Mouse (Mus musculus) MEL (cell line): ENCODE measurements around the gene Aip. TPM values are rescaled to one million over a fixed set of nuclear protein-coding genes. Genes with fewer than 3 reads are reported as not detected.

ENCODE experiments used
- DNase-seq: peaks from one replicate; pipeline ENCODE4 v3.0.0; 2011; ENCODE audit warnings: low read depth, low spot score
- H3K27ac ChIP-seq: 2 replicates; pipeline ENCODE4 v1.5.1; 2012; ENCODE audit warnings: low read depth, mild to moderate bottlenecking, control low read depth, low read length, moderate library complexity; ENCODE audit not compliant: control insufficient read depth
- H3K27me3 ChIP-seq, 2 experiments: fragments of 150-350 bp in 1 of 2; sonication (generic) in 1 of 2; 2 replicates each; pipeline ENCODE4 v1.6.1; 2012; ENCODE audit warnings: low read length in 2 of 2, mild to moderate bottlenecking in 2 of 2, improper control_type of control experiment in 1 of 2, moderate library complexity in 1 of 2; ENCODE audit not compliant: insufficient read depth in 2 of 2, control insufficient read depth in 1 of 2
- H3K36me3 ChIP-seq, 2 experiments: 2 replicates each; pipeline ENCODE4 v1.6.1; 2012 to 2014; ENCODE audit warnings: low read length in 2 of 2, improper control_type of control experiment in 1 of 2, inconsistent platforms in 1 of 2, mild to moderate bottlenecking in 1 of 2; ENCODE audit not compliant: insufficient read depth in 2 of 2, control insufficient read depth in 1 of 2
- H3K4me1 ChIP-seq, 2 experiments: fragments of 150-350 bp in 1 of 2; sonication (generic) in 1 of 2; 2 replicates each; pipeline ENCODE4 v1.6.1; 2012; ENCODE audit warnings: low read length in 2 of 2, improper control_type of control experiment in 1 of 2, mild to moderate bottlenecking in 1 of 2; ENCODE audit not compliant: insufficient read depth in 2 of 2, control insufficient read depth in 1 of 2
- H3K4me3 ChIP-seq, 2 experiments: fragments of 150-350 bp in 1 of 2; sonication (generic) in 1 of 2; 2 replicates each; pipeline ENCODE4 v1.5.1; 2012; ENCODE audit warnings: low read depth in 2 of 2, low read length in 2 of 2, mild to moderate bottlenecking in 2 of 2, moderate library complexity in 2 of 2, control low read depth in 1 of 2, improper control_type of control experiment in 1 of 2; ENCODE audit not compliant: control insufficient read depth in 1 of 2, insufficient read depth in 1 of 2
- H3K79me2 ChIP-seq: 2 replicates; pipeline ENCODE4 v1.6.1; 2012; ENCODE audit warnings: mild to moderate bottlenecking, low read length, moderate library complexity; ENCODE audit not compliant: control insufficient read depth, poor library complexity, insufficient read depth
- H3K9ac ChIP-seq: 2 replicates; pipeline ENCODE4 v1.6.1; 2012; ENCODE audit warnings: low read depth, mild to moderate bottlenecking, control low read depth, low read length, moderate library complexity; ENCODE audit not compliant: control insufficient read depth, poor library complexity, severe bottlenecking
- H3K9me3 ChIP-seq: fragments of 150-350 bp; sonication (generic); replicated peaks from 2 replicates; pipeline ENCODE4 v1.6.1; 2012; ENCODE audit warnings: mild to moderate bottlenecking, low read length, improper control_type of control experiment, moderate library complexity; ENCODE audit not compliant: insufficient read depth
- BHLHE40 ChIP-seq: IDR thresholded peaks from 2 replicates; pipeline ENCODE4 v1.6.1; 2012; ENCODE audit warnings: low read depth, mild to moderate bottlenecking, inconsistent platforms, low read length, improper control_type of control experiment, borderline replicate concordance
- ELF1 ChIP-seq: IDR thresholded peaks from 2 replicates; pipeline ENCODE4 v1.6.1; 2014; ENCODE audit warnings: low read depth, mild to moderate bottlenecking, inconsistent platforms, low read length, improper control_type of control experiment, moderate library complexity
- EP300 ChIP-seq, 2 experiments: IDR thresholded peaks; 2 replicates each; pipeline ENCODE4 v1.6.1; 2011; ENCODE audit warnings: improper control_type of control experiment in 2 of 2, low read length in 2 of 2, low read depth in 1 of 2, mild to moderate bottlenecking in 1 of 2
- GATA1 ChIP-seq: IDR thresholded peaks from 2 replicates; pipeline ENCODE4 v1.6.1; 2011; ENCODE audit warnings: low read depth, low read length, improper control_type of control experiment
- HCFC1 ChIP-seq: IDR thresholded peaks from 2 replicates; pipeline ENCODE4 v1.6.1; 2012; ENCODE audit warnings: low read depth, mild to moderate bottlenecking, inconsistent platforms, low read length, improper control_type of control experiment, moderate library complexity
- KAT2A ChIP-seq: conservative IDR thresholded peaks from 2 replicates; pipeline ENCODE4 v1.6.1; 2012; ENCODE audit warnings: low read depth, low read length, improper control_type of control experiment, inconsistent platforms
- MAX ChIP-seq: IDR thresholded peaks from 2 replicates; pipeline ENCODE4 v1.6.1; 2011; ENCODE audit warnings: low read length, improper control_type of control experiment
- MAZ ChIP-seq: IDR thresholded peaks from 2 replicates; pipeline ENCODE4 v1.6.1; 2012; ENCODE audit warnings: low read depth, mild to moderate bottlenecking, inconsistent platforms, low read length, improper control_type of control experiment
- MEF2A ChIP-seq: IDR thresholded peaks from 2 replicates; pipeline ENCODE4 v1.6.1; 2014; ENCODE audit warnings: low read depth, mild to moderate bottlenecking, inconsistent platforms, low read length, improper control_type of control experiment; ENCODE audit not compliant: poor library complexity, insufficient replicate concordance, severe bottlenecking; ENCODE audit errors: extremely low read depth
- MXI1 ChIP-seq: IDR thresholded peaks from 2 replicates; pipeline ENCODE4 v1.6.1; 2011; ENCODE audit warnings: mild to moderate bottlenecking, low read depth, low read length, improper control_type of control experiment
- MYB ChIP-seq: IDR thresholded peaks from 2 replicates; pipeline ENCODE4 v1.6.1; 2011; ENCODE audit warnings: mild to moderate bottlenecking, low read depth, low read length, improper control_type of control experiment
- POLR2A ChIP-seq, 2 experiments: IDR thresholded peaks; 2 replicates each; pipeline ENCODE4 v1.6.1; 2011 to 2012; ENCODE audit warnings: low read length in 2 of 2, mild to moderate bottlenecking in 2 of 2, control low read depth in 1 of 2, improper control_type of control experiment in 1 of 2, low read depth in 1 of 2, moderate library complexity in 1 of 2; ENCODE audit not compliant: control insufficient read depth in 1 of 2, insufficient read depth in 1 of 2, poor library complexity in 1 of 2
- POLR2AphosphoS2 ChIP-seq: IDR thresholded peaks from 2 replicates; pipeline ENCODE4 v1.6.1; 2011; ENCODE audit warnings: low read length, improper control_type of control experiment
- POLR2AphosphoS5 ChIP-seq: IDR thresholded peaks from 2 replicates; pipeline ENCODE4 v1.6.1; 2012; ENCODE audit warnings: low read depth, borderline replicate concordance, mild to moderate bottlenecking, inconsistent platforms, low read length, moderate library complexity, mixed read lengths
- RCOR1 ChIP-seq: IDR thresholded peaks from 2 replicates; pipeline ENCODE4 v1.6.1; 2012; ENCODE audit warnings: low read depth, mild to moderate bottlenecking, inconsistent platforms, low read length, improper control_type of control experiment
- SIN3A ChIP-seq: IDR thresholded peaks from 2 replicates; pipeline ENCODE4 v1.6.1; 2012; ENCODE audit warnings: low read length, improper control_type of control experiment, inconsistent platforms
- SMC3 ChIP-seq: IDR thresholded peaks from 2 replicates; pipeline ENCODE4 v1.6.1; 2011; ENCODE audit warnings: low read depth, low read length, improper control_type of control experiment
- TAL1 ChIP-seq: IDR thresholded peaks from 2 replicates; pipeline ENCODE4 v1.6.1; 2012; ENCODE audit warnings: mild to moderate bottlenecking, inconsistent platforms, low read length, moderate library complexity, mixed read lengths
- TCF12 ChIP-seq: IDR thresholded peaks from 2 replicates; pipeline ENCODE4 v1.6.1; 2014; ENCODE audit warnings: low read depth, mild to moderate bottlenecking, inconsistent platforms, low read length, improper control_type of control experiment, moderate library complexity
- UBTF ChIP-seq: IDR thresholded peaks from 2 replicates; pipeline ENCODE4 v1.6.1; 2012; ENCODE audit warnings: low read depth, mild to moderate bottlenecking, inconsistent platforms, low read length, improper control_type of control experiment, moderate library complexity, borderline replicate concordance; ENCODE audit not compliant: insufficient read depth
- USF1 ChIP-seq: IDR thresholded peaks from 2 replicates; pipeline ENCODE4 v1.6.1; 2014; ENCODE audit warnings: low read depth, mild to moderate bottlenecking, inconsistent platforms, low read length, improper control_type of control experiment, moderate library complexity
- USF2 ChIP-seq, 2 experiments: IDR thresholded peaks; 2 replicates each; pipeline ENCODE4 v1.6.1; 2011 to 2012; ENCODE audit warnings: improper control_type of control experiment in 2 of 2, low read length in 2 of 2, borderline replicate concordance in 1 of 2, inconsistent platforms in 1 of 2, low read depth in 1 of 2, mild to moderate bottlenecking in 1 of 2; ENCODE audit not compliant: insufficient read depth in 1 of 2
- ZC3H11A ChIP-seq: IDR thresholded peaks from 2 replicates; pipeline ENCODE4 v1.6.1; 2012; ENCODE audit warnings: low read depth, mild to moderate bottlenecking, inconsistent platforms, low read length, improper control_type of control experiment
- ZKSCAN1 ChIP-seq: IDR thresholded peaks from 2 replicates; pipeline ENCODE4 v1.6.1; 2012; ENCODE audit warnings: low read depth, mild to moderate bottlenecking, inconsistent platforms, low read length, improper control_type of control experiment, moderate library complexity
- ZNF384 ChIP-seq: IDR thresholded peaks from 2 replicates; pipeline ENCODE4 v1.6.1; 2012; ENCODE audit warnings: low read depth, mild to moderate bottlenecking, inconsistent platforms, low read length, improper control_type of control experiment
- polyA plus RNA-seq, 2 experiments: library from polyadenylated mRNA; stranded (reverse) in 1 of 2; unstranded in 1 of 2; fragments of >175 nt in 1 of 2; fragments of >200 nt in 1 of 2; gene quantifications; 2 replicates each; pipeline versions ENCODE4 v1.2.1 to v1.2.4; 2012; ENCODE audit warnings: low replicate concordance in 2 of 2, low read depth in 1 of 2; ENCODE audit not compliant: insufficient read length in 2 of 2, insufficient read depth in 1 of 2, missing spikeins in 1 of 2
- total RNA-seq: library from RNA; depleted of rRNA; stranded (reverse); fragments of 300-350 nt; gene quantifications from 2 replicates; pipeline ENCODE4 v1.2.3, GENCODE M21; 2012

Gene Aip
- total and polyA plus RNA-seq, 3 experiments = 37.8 to 101 TPM; not detected in 1

DNA sequence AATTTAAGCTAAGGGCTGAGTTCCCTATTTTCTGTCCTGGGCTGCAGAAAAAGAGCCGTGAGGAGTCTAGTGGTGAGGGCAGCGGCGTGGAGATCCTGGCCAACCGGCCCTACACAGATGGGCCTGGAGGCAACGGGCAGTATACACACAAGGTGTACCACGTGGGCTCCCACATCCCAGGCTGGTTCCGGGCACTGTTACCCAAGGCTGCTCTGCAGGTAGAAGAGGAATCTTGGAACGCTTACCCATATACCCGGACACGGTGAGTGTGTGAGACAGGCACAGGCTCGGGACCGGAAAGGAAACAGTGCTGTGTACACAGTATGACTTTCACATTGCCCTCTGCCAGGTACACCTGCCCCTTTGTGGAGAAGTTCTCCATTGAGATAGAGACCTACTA is 23.0 kb downstream of the Aip start:
- Histone ChIP-seq H3K36me3 (peaks cover 0 to 4% of the 10 kb centered on the region in 2 experiments; a peak in 1 of 4 replicates), H3K9me3 (no peaks in the 10 kb centered on the region), H3K9ac (no peak overlapping the region), H3K4me3 (no peak overlapping the region), H3K27me3 (no peaks in the 10 kb centered on the region), H3K79me2 (peaks cover 6% of the 10 kb centered on the region), H3K4me1 (peaks cover 0 to 18% of the 10 kb centered on the region in 2 experiments; a peak in 3 of 4 replicates), H3K27ac (no peak overlapping the region)
- no peak for DNase-seq
- TF ChIP-seq SMC3 (no peak), POLR2A (IDR thresholded peaks at IDR 0.05; ENCODE audit: control insufficient read depth in 1 of 2, insufficient read depth in 1 of 2, low read depth in 1 of 2, low read length in 2 of 2, poor library complexity in 1 of 2) (no peak), ZKSCAN1 (no peak), UBTF (no peak), ZC3H11A (no peak), USF1 (no peak), GATA1 (no peak), MAX (no peak)

DNA sequence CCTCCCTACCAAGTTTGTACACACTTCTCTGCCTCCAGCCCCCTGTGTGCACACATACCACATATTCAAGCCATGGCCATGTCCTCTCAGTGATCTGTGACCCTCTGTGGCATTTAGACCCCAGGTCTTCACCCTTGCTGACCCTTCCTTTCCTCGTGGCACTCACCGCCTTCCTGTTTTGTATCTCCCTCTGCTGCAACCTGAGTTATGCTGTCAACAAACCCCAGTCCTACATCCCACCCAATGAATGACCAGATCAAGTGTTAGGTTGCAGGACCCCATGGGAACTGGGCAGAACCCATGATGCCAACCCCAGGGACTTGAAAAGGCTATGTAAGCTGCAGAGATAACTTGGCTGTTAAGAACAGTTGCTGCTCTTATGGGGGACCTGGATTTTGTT is 23.6 kb downstream of the Aip start:
- Histone ChIP-seq H3K27me3 (no peaks in the 10 kb centered on the region), H3K36me3 (peaks cover 0 to 4% of the 10 kb centered on the region in 2 experiments; a peak in 1 of 4 replicates)

DNA sequence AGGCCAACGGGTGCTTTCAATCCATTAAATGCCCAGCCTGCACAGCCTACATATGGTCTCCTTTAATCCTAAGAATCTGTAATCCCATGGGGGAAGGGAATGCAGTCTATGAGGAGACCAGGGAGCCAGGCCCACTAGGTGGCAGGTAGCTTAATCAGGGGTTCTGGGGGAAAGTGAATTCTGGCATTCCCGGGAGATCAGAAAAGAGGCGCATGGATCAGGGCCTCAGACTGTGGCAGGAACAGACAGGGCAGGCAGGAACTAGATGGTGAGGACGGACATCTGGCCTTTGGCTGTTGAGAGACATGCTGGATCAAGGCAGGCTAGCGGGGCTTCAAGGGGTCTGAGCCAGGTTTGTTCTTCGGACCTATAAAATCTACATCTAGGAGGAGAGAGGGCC is 24.2 kb downstream of the Aip start:
- H3K79me2 ChIP-seq = peaks cover 8% of the 10 kb centered on the region
- H3K9me3 ChIP-seq = no peaks in the 10 kb centered on the region
- peaks cover 0 to 4% of the 10 kb centered on the region in 2 experiments; a peak in 1 of 4 replicates for H3K36me3 ChIP-seq
- no peak for DNase-seq
- TF ChIP-seq SIN3A = no peak
- TF ChIP-seq KAT2A = no peak
- no peak for TF ChIP-seq BHLHE40
- TF ChIP-seq MYB = no peak
- no peak for TF ChIP-seq ZC3H11A
- no peak for TF ChIP-seq TCF12
- TF ChIP-seq MAZ = no peak
- no peak for TF ChIP-seq USF2 (IDR thresholded peaks at IDR 0.05; ENCODE audit: borderline replicate concordance in 1 of 2, insufficient read depth in 1 of 2, low read depth in 1 of 2, low read length in 2 of 2)
- TF ChIP-seq ZNF384 = no peak
- no peak for TF ChIP-seq HCFC1
- no peak for TF ChIP-seq POLR2AphosphoS2
- TF ChIP-seq ELF1 = no peak
- no peak for TF ChIP-seq POLR2AphosphoS5
- no peak for TF ChIP-seq MAX
- no peak for TF ChIP-seq MXI1
- no peak for TF ChIP-seq MEF2A
- no peak overlapping the region for H3K27ac ChIP-seq
- peaks cover 0 to 18% of the 10 kb centered on the region in 2 experiments; a peak in 3 of 4 replicates for H3K4me1 ChIP-seq
- H3K4me3 ChIP-seq = no peak overlapping the region
- no peaks in the 10 kb centered on the region for H3K27me3 ChIP-seq
- no peak overlapping the region for H3K9ac ChIP-seq

More for the DNA sequence above, 23.6 kb downstream of the Aip start:
- no peaks in the 10 kb centered on the region for H3K9me3 ChIP-seq
- TF ChIP-seq RCOR1 = no peak
- no peak for TF ChIP-seq EP300 (IDR thresholded peaks at IDR 0.05; ENCODE audit: low read depth in 1 of 2, low read length in 2 of 2)
- no peak for TF ChIP-seq TAL1
- TF ChIP-seq HCFC1 = no peak
- no peak for TF ChIP-seq GATA1
- DNase-seq = no peak
- peaks cover 0 to 18% of the 10 kb centered on the region in 2 experiments; a peak in 3 of 4 replicates for H3K4me1 ChIP-seq
- H3K4me3 ChIP-seq = no peak overlapping the region
- peaks cover 6% of the 10 kb centered on the region for H3K79me2 ChIP-seq
- H3K9ac ChIP-seq = no peak overlapping the region
- H3K27ac ChIP-seq = no peak overlapping the region
